Mouse (Mus musculus) retina, postnatal 1 day (tissue): ENCODE data around the gene Tmem222.

Experiments used
- DNase-seq: peaks from one replicate; pipeline ENCODE4 v3.0.0-alpha.2; 2012

The Tmem222 gene

GRCm38 (mm10) chr4:133247806-133248449, 29.7 kb downstream of the Tmem222 start:
- no peak for DNase-seq

- no peak for DNase-seq
These were observed 30.5 kb downstream of the Tmem222 start for GRCm38 (mm10) chr4:133247072-133247471.

- no peak for DNase-seq
These were observed 33.3 kb downstream of the Tmem222 start for GRCm38 (mm10) chr4:133244289-133244688.

- no peak for DNase-seq
These were observed 34.1 kb downstream of the Tmem222 start for GRCm38 (mm10) chr4:133243538-133243937.

- DNase-seq: no peak
These were observed 34.9 kb downstream of the Tmem222 start for GRCm38 (mm10) chr4:133242710-133243109.

- no peak for DNase-seq
These were observed 35.7 kb downstream of the Tmem222 start for GRCm38 (mm10) chr4:133241910-133242309.

- peak; percentile 92 for DNase-seq
These were observed 36.4 kb downstream of the Tmem222 start for GRCm38 (mm10) chr4:133240934-133241908.

- DNase-seq: peak; percentile 45
These were observed 37.1 kb downstream of the Tmem222 start, which contains the start of gene Map3k6 for GRCm38 (mm10) chr4:133240490-133240921. TSS of gene Map3k6 (plus strand) at chr4:133240818.

- no peak for DNase-seq
These were observed 39.7 kb downstream of the Tmem222 start for GRCm38 (mm10) chr4:133237911-133238310.

- DNase-seq: no peak
These were observed 42.2 kb downstream of the Tmem222 start for GRCm38 (mm10) chr4:133235415-133235814.

GRCm38 (mm10) chr4:133234771-133235170, 42.8 kb downstream of the Tmem222 start:
- DNase-seq: no peak

- peak; percentile 41 for DNase-seq
These were observed 44.2 kb downstream of the Tmem222 start for GRCm38 (mm10) chr4:133233285-133233976.

GRCm38 (mm10) chr4:133229582-133229981, 48.0 kb downstream of the Tmem222 start:
- DNase-seq: peak; percentile 53

GRCm38 (mm10) chr4:133227636-133228035, 50.0 kb downstream of the Tmem222 start:
- peak; percentile 38 for DNase-seq

GRCm38 (mm10) chr4:133226073-133226472, 51.5 kb downstream of the Tmem222 start:
- DNase-seq: no peak

- DNase-seq: no peak
These were observed 53.7 kb downstream of the Tmem222 start for GRCm38 (mm10) chr4:133223875-133224274.

- DNase-seq: no peak
These were observed 55.9 kb downstream of the Tmem222 start for GRCm38 (mm10) chr4:133221701-133222100.

GRCm38 (mm10) chr4:133220656-133221055, 56.9 kb downstream of the Tmem222 start:
- peak; percentile 50 for DNase-seq

GRCm38 (mm10) chr4:133218745-133219144, 58.8 kb downstream of the Tmem222 start:
- no peak for DNase-seq

- DNase-seq: peak; percentile 85
These were observed 60.0 kb downstream of the Tmem222 start for GRCm38 (mm10) chr4:133217641-133218040.
